Mouse (Mus musculus) cortical plate, adult 2 months (tissue): ENCODE measurements around the gene Cyp2e1.

Experiments
- CTCF ChIP-seq: fragments of 200-500 bp; IDR thresholded peaks from 2 replicates; pipeline ENCODE4 v1.5.1; 2011; ENCODE audit warnings: mild to moderate bottlenecking, control low read depth, low read length; ENCODE audit not compliant: insufficient read depth; ENCODE audit errors: extremely low read depth
- POLR2A ChIP-seq: fragments of 200-500 bp; IDR thresholded peaks from 2 replicates; pipeline ENCODE4 v1.6.1; 2011; ENCODE audit warnings: mild to moderate bottlenecking, low read length, control low read depth; ENCODE audit not compliant: insufficient read depth; ENCODE audit errors: extremely low read depth

- TF ChIP-seq POLR2A (no peak), CTCF (peak; percentile 16; the same call in 1 of the 2 replicates)
These were observed 47.0 kb downstream of the Cyp2e1 start for GRCm38 (mm10) chr7:140810496-140810895.
